Mouse (Mus musculus) bone marrow macrophage, adult 2 months (primary cell): Measurements from ENCODE around the gene Cldn18. TPM values are rescaled to one million over a fixed set of nuclear protein-coding genes. Genes with fewer than 3 reads are reported as not detected.

Experiments used
- H3K27ac ChIP-seq: 2 replicates; pipeline ENCODE4 v1.5.1; 2012; ENCODE audit warnings: low read depth, low read length; ENCODE audit not compliant: insufficient read depth
- H3K4me1 ChIP-seq: 2 replicates; pipeline ENCODE4 v1.6.1; 2012; ENCODE audit warnings: low read length; ENCODE audit not compliant: control insufficient read depth, insufficient read depth
- H3K4me3 ChIP-seq: 2 replicates; pipeline ENCODE4 v1.5.1; 2012; ENCODE audit warnings: mild to moderate bottlenecking, low read length, moderate library complexity; ENCODE audit not compliant: insufficient read depth
- CTCF ChIP-seq: IDR thresholded peaks from 2 replicates; pipeline ENCODE4 v1.5.1; 2012; ENCODE audit warnings: low read depth, mild to moderate bottlenecking, low read length, moderate library complexity
- POLR2A ChIP-seq: IDR thresholded peaks from 2 replicates; pipeline ENCODE4 v1.6.1; 2012; ENCODE audit warnings: mild to moderate bottlenecking, low read depth, low read length, borderline replicate concordance
- polyA plus RNA-seq: library from polyadenylated mRNA; stranded (reverse); fragments of >200 nt; gene quantifications from 2 replicates; pipeline ENCODE4 v1.2.4, GENCODE M21; 2012; ENCODE audit not compliant: missing spikeins, insufficient read depth, insufficient read length

The Cldn18 gene
- polyA plus RNA-seq, 1 experiment = not detected

- H3K4me1 ChIP-seq = no peaks in the 10 kb centered on the region
- no peak overlapping the region for H3K27ac ChIP-seq
- H3K4me3 ChIP-seq = no peak overlapping the region
- TF ChIP-seq CTCF = no peak
- TF ChIP-seq POLR2A = no peak
Observed at GRCm38 (mm10) chr9:99689796-99690195, 27.3 kb downstream of the Cldn18 start.

- H3K27ac ChIP-seq = no peak overlapping the region
- TF ChIP-seq CTCF (no peak), POLR2A (no peak)
- H3K4me3 ChIP-seq = no peak overlapping the region
- H3K4me1 ChIP-seq = no peaks in the 10 kb centered on the region
Observed at GRCm38 (mm10) chr9:99685536-99686231, 31.4 kb downstream of the Cldn18 start.

GRCm38 (mm10) chr9:99685061-99685521 is 32.0 kb downstream of the Cldn18 start:
- TF ChIP-seq CTCF (no peak), POLR2A (no peak)
- Histone ChIP-seq H3K4me1 (no peaks in the 10 kb centered on the region), H3K27ac (no peak overlapping the region), H3K4me3 (no peak overlapping the region)

GRCm38 (mm10) chr9:99681980-99682570 is 35.0 kb downstream of the Cldn18 start:
- Histone ChIP-seq H3K4me3 (no peak overlapping the region), H3K4me1 (no peaks in the 10 kb centered on the region), H3K27ac (no peak overlapping the region)
- TF ChIP-seq CTCF (no peak), POLR2A (no peak)

- Histone ChIP-seq H3K4me3 (no peak overlapping the region), H3K27ac (no peak overlapping the region), H3K4me1 (no peaks in the 10 kb centered on the region)
- TF ChIP-seq POLR2A (no peak), CTCF (no peak)
Observed at GRCm38 (mm10) chr9:99675714-99676113, 41.4 kb downstream of the Cldn18 start.

GRCm38 (mm10) chr9:99671603-99672002 is 45.5 kb downstream of the Cldn18 start:
- TF ChIP-seq CTCF (no peak), POLR2A (no peak)
- Histone ChIP-seq H3K4me3 (no peak overlapping the region), H3K4me1 (no peaks in the 10 kb centered on the region), H3K27ac (no peak overlapping the region)

- no peak for TF ChIP-seq POLR2A
- TF ChIP-seq CTCF = no peak
- no peak overlapping the region for H3K4me3 ChIP-seq
- no peak overlapping the region for H3K27ac ChIP-seq
- H3K4me1 ChIP-seq = no peaks in the 10 kb centered on the region
Observed at GRCm38 (mm10) chr9:99667596-99667995, 49.5 kb downstream of the Cldn18 start.

- H3K27ac ChIP-seq = no peak overlapping the region
- TF ChIP-seq POLR2A (no peak), CTCF (no peak)
- H3K4me3 ChIP-seq = no peak overlapping the region
- H3K4me1 ChIP-seq = no peaks in the 10 kb centered on the region
Observed at GRCm38 (mm10) chr9:99662887-99663286, 54.2 kb downstream of the Cldn18 start.

- no peak overlapping the region for H3K4me3 ChIP-seq
- H3K27ac ChIP-seq = no peak overlapping the region
- H3K4me1 ChIP-seq = no peaks in the 10 kb centered on the region
- TF ChIP-seq POLR2A (no peak), CTCF (peak; percentile 94)
Observed at GRCm38 (mm10) chr9:99662406-99662805, 54.7 kb downstream of the Cldn18 start.

- no peak for TF ChIP-seq POLR2A
- TF ChIP-seq CTCF = no peak
- Histone ChIP-seq H3K4me1 (no peaks in the 10 kb centered on the region), H3K4me3 (no peak overlapping the region), H3K27ac (no peak overlapping the region)
Observed at GRCm38 (mm10) chr9:99661606-99662166, 55.4 kb downstream of the Cldn18 start.

GRCm38 (mm10) chr9:99660756-99661155 is 56.3 kb downstream of the Cldn18 start:
- Histone ChIP-seq H3K4me1 (no peaks in the 10 kb centered on the region), H3K4me3 (no peak overlapping the region), H3K27ac (no peak overlapping the region)
- no peak for TF ChIP-seq CTCF
- TF ChIP-seq POLR2A = no peak
